Mouse (Mus musculus): ENCODE data around the gene Slc41a1.

Slc41a1 gene

GRCm38 (mm10) chr1:131827787-131828258, 530 bp downstream of the Slc41a1 start:
- DNase-seq (ENCODE audit: low read depth): peak; percentile 96

DNA sequence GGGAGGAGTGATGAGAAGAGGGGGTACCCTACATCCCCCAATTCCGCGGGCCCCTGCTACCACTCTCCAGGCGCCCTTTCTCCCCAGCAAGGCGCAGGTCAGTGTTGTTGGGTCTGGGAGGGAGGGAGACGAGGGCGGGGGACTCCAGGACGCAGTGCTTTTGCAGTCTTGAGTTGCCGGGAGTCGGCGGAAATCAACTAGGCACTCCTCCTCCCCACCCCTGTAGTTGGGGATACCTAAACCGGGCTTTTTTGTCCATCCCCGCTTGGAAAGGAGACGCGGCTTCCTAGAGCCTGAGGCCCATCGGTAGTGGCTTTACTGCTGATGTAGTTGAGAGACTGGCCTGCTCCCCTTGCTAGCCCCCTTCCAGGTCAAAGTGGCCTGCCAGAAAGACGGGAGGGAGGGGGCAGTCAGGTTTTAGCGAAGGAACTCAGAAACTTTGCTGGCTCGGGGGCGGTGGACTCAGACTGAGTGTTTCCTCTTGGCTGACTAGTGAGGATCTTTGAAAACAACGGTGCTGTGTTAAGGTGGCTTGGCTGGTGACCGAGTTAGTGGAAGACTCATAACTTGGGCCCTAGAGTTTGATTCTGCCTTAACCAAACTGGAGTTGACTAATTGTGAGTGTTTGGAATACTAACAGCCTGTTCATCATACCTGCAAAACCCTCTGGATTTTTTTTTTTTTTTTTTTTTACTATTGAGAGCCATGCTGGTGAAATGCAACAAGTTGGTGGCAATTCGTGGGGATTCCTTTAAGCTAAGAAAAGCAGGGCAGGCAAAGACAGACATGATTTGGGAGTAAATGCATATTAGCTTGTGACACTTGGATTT, 1.2 kb downstream of the Slc41a1 start:
- DNase-seq (ENCODE audit: low read depth): peak; percentile 72

GRCm38 (mm10) chr1:131829279-131829678, 2.0 kb downstream of the Slc41a1 start:
- peak; percentile 29 for DNase-seq (ENCODE audit: low read depth)

GRCm38 (mm10) chr1:131830561-131830960, 3.3 kb downstream of the Slc41a1 start:
- DNase-seq (ENCODE audit: low read depth): no peak

DNA sequence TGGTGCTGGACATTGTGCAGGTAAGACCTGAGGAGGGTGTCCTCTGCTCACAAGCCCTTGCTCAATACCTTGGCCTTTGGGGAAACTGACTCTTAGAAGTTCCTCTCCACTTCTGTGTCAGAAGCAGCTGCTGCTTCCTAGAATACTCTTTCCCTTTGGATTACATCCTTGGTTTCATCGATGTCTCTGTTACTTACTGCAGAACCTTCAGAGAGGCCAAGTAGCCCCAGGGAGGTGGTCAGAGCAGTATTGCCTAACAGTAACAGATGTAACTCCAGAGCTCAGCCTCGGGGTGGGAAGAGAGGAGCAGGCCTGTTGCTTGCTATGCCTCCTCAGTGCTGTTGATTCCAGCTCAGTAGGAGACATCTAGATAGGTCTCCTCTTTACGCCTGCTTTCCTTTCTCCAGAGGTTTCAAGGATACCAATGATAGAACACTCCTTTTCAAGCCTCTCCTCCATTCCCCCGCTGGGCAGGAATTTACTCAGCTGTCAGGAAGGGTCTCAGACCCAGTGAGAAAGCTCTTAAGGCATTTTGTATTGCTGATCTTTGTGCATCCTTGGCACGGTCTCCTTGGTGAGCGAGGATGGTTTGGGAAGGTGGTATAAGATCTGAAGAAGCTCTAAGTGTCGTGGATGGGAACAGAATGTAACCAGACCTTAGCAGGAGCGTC, 3.8 kb downstream of the Slc41a1 start:
- no peak for DNase-seq (ENCODE audit: low read depth)

GRCm38 (mm10) chr1:131837035-131837434, 9.7 kb downstream of the Slc41a1 start:
- DNase-seq (ENCODE audit: low read depth): peak; percentile 35

DNA sequence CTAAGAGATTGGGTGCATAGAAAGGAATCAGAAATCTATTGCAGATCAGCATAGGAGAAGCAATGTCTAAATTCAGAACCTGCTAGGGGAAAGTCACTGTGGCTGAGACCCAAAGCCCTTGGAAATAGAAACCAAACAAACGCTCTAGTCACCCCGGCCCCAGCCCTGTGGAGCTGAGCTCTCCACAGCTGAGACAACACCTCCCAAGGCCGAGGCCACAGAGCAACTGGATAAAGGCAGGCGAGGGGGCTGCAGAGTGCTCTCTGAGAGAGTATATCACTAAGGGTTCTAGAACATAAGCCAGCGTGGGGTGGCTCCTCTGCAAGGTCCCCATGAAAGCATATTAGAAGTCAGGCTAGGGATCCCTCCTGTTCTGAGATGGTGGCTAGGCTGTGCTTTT, 11.2 kb downstream of the Slc41a1 start:
- no peak for DNase-seq (ENCODE audit: low read depth)

- no peak for DNase-seq (ENCODE audit: low read depth)
Observed at GRCm38 (mm10) chr1:131839279-131839678, 12.0 kb downstream of the Slc41a1 start.

- no peak for DNase-seq (ENCODE audit: low read depth)
Observed at GRCm38 (mm10) chr1:131842221-131842620, 14.9 kb downstream of the Slc41a1 start.

- no peak for DNase-seq (ENCODE audit: low read depth)
Observed at GRCm38 (mm10) chr1:131843758-131844157, 16.5 kb downstream of the Slc41a1 start.

DNA sequence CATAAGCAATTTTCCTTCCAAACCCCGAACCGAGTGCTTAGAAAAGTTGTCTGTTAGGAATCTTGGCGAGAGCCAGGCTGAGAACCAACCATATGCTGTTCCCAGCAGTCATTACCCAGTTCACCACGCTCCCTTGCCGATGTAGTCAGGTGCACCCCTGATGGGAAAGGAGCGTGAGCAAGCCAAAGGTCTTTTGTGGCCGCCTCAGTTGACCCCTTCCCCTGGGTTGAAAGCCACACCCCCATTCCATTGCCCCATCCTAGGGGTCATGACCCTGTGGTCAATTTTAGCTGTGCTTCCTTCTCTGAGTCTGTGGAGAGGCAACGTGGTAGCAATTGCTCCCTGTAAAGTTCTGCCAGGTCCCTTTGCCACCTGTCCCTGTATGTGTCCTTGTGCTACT, 17.6 kb downstream of the Slc41a1 start:
- no peak for DNase-seq (ENCODE audit: low read depth)

GRCm38 (mm10) chr1:131846255-131846654, 19.0 kb downstream of the Slc41a1 start:
- peak; percentile 53 for DNase-seq (ENCODE audit: low read depth)

DNA sequence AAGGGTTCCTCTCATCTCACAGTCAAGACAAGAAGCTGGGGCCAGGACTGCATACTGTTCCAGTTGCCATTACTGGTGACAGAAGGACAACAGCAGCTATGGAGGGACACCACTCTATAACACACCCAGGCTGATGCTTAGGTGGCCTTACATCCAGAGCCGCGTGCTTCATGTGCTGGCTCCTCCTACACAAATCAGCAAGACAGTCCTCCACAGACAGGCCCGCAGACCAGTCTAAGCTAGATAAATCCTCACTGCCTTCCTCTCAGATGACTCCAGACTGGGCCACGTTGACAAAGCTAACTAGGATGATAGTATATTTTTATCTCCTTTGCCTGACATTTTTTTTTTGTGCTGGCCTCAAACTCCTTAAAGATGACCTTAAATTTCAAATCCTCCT, 34.5 kb downstream of the Slc41a1 start:
- DNase-seq (ENCODE audit: low read depth): no peak

DNA sequence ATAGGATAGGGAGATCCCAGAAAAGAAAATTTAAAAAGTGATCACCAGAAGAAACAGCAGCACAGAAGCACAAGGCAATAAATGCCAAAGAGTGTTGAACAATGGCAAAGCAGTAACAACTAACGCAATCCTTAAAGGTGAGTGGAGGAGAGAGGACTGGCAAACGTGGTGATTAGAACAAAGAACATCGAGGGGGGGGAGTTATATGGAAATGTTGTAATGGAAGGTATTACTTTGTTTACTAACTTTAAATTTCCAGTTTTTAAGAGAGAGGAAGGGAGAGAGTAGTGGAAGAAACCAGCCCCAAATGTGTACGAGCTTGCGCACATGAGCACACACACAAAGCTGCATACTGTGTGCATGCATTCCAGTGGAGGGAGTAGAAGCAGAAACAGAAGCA, 38.3 kb downstream of the Slc41a1 start:
- no peak for DNase-seq (ENCODE audit: low read depth)

DNA sequence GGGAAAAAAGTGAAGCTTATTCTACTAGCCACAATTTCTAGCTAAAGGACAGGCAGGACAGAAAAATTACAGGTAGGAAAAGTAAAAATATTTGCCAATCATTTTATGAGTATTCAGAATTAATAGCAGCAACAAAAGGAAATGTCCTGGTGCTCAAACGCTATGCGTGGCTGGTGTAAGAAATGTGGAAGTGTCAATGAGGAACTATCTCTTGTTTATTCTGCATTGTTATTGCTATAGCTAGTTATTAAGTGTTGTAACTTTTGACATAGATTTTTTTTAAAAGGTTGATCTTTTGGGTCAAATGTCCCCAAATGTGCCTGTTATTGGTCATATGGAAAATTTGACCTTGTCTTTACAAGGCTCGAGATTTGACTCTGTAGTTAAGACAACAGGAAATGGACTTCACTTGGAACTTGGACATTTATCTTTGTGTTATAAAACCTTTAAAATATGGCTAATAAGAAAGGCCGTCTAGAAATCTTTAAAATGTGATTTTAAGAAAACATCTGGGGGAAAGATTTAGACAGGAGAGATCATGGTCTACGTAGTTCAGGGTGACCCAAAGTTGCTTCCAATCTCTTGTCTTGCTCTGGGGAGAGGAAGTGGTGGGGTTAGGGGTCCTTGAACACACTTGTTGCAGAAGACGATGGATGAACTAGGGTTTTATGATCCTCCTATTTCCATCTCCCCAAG, 39.2 kb downstream of the Slc41a1 start:
- DNase-seq (ENCODE audit: low read depth): no peak

DNA sequence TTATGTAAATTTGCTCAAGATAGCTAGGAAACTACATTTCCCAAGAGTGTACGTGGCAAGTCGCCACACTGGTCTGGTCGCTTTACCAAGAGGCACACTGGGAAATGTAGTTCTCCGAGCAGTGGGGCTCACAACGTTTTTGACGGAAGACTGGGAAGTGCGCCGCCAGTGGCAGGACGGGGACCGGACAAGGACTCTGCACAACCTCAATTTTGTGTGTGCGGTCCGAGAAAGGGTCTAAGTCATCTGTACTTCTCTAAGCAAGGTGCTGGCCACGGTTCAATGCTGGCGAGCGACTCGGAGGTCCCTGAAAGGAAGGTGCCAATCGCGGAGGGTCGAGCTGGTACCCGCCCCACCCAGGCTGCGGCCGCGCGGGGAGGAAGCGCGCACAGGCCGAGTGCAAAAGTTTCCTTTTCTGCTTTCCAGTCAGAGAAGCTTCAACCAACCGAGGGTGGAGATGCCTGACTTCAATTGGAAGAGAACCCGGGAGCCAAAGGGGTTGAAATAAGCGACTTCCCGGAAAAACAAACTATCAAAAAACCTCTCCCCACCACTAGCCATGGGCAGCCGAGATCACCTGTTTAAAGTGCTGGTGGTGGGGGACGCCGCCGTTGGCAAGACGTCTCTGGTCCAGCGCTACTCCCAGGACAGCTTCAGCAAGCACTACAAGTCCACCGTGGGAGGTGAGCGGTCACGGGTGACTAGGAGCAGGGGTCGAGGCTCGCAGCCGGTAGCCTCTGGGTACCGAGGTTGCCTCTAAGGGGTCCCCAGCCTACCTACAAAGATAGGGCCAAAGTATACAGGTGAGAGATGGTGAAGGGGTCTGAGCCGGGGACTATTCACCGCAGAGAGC, 40.0 kb downstream of the Slc41a1 start, which contains the start of gene Rab29:
Gene Rab29, plus strand, starts transcription at position 132 of the 853 bp plus-strand sequence.
- peak; percentile 96 for DNase-seq (ENCODE audit: low read depth)

DNA sequence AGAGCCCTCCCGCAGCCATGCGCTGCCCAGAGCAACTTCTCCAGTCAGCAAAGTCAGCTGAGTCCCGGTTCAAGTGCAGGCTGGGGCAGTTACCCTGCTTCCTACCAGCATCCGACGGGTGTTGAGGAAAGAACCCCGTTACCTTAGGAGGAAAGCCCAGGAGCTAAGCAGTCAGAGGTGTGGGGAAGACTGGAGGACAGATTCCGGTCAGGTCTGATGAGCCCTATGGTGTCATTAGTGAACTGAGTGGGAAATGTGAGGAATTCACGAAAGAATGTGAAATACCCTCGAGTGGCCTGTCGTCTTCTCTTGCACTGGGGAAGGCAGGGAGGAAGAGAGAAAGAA, 40.6 kb downstream of the Slc41a1 start:
- peak; percentile 21 for DNase-seq (ENCODE audit: low read depth)

DNA sequence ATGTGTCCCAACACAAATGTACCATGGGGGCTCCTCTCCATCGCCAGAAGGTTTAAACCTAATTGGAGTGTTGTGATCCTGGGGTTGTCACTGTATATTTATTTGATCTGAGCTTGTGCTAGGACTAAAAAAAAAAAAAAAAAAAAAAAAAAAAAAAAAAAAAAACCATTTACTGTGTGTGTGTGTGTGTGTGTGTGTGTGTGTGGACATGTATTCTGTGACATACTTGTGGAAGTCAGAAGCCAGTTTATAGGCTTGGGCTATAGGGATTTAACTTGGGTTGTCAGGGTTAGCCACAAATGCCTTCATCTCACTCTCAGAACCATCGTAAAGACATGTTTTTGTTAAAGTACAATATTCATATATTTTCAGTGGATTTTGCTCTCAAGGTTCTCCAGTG, 42.3 kb downstream of the Slc41a1 start:
- no peak for DNase-seq (ENCODE audit: low read depth)

- no peak for DNase-seq (ENCODE audit: low read depth)
Observed at GRCm38 (mm10) chr1:131872856-131873255, 45.6 kb downstream of the Slc41a1 start.

DNA sequence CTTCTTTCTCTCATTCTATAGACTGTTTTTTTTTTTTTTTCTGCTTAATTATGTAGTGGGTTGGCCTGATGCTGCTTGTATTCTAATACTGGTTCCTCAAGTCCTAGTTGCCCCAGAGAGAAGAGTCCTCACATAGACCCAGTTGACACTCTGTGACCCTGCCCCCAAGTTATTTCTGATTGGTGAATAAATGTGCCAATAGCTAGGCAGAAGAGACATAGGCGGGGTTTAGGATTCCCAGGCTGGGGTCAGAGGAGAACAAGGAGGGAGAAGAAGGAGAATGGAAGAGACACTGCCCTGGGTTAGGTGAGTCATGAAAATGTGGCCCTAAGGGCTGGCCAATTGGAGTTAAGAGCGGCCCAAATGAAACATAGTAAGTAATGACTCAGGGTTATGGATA, 52.5 kb downstream of the Slc41a1 start:
- DNase-seq (ENCODE audit: low read depth): peak; percentile 31

- DNase-seq (ENCODE audit: low read depth): peak; percentile 65
Observed at GRCm38 (mm10) chr1:131882787-131883186, 55.5 kb downstream of the Slc41a1 start.

GRCm38 (mm10) chr1:131886173-131886572, 58.9 kb downstream of the Slc41a1 start:
- no peak for DNase-seq (ENCODE audit: low read depth)

Data from 416B (cell line).